In the genomic region with DNA sequence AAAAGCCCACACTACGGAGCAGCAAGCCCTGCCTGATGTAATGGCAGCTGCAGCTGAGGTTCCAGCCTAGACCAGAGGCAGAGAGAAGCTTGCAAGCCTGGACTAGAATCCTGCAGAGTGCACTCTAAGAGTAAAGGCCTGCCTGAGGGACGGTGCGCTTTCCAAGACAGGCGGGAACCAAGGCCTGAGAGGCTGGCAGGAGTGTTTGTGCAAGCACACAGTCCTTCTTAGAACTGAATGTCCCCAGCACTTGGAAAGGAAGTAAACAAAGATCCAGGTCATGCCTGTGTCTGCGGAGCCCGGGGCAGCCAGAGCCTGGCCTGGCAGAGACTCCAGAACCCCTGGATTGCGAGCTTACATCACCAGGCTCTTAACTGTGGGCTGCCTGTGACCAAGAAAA, we compare ENCODE assay signal across 7 mouse cellular contexts. TPM values are rescaled to one million over a fixed set of nuclear protein-coding genes. Genes with fewer than 3 reads are reported as not detected.
DNase-seq lines count a peak whose midpoint lies in the region; ATAC-seq and TF ChIP-seq lines count a peak whose summit lies in the region.

No protein-coding gene starts in this region.

- H3K9me3 ChIP-seq in intestine, embryonic 14.5 days (ENCODE audit: control insufficient read depth, low read length) = no peaks in the 10 kb centered on the region
- H3K9me3 ChIP-seq in midbrain, postnatal 0 days (ENCODE audit: low read length) = no peaks in the 10 kb centered on the region

- TF ChIP-seq CTCF in midbrain, postnatal 0 days (IDR thresholded peaks at IDR 0.05) = no peak

- H3K9ac ChIP-seq in intestine, embryonic 14.5 days (ENCODE audit: low read length) = no peak overlapping the region
- no peak overlapping the region for H3K9ac ChIP-seq in midbrain, postnatal 0 days (replicated peaks; ENCODE audit: low read length, poor library complexity, severe bottlenecking)

- H3K27ac ChIP-seq in intestine, embryonic 14.5 days (ENCODE audit: low read depth) = no peak overlapping the region; the same call in 1 of the 2 replicates
- H3K27ac ChIP-seq in midbrain, postnatal 0 days (ENCODE audit: low read depth, low read length) = peak overlapping the region; percentile 58; the same call in 1 of the 2 replicates

- no peak for ATAC-seq in intestine, embryonic 14.5 days (replicated peaks; ENCODE audit: low FRiP score, low TSS enrichment, low read depth)
- ATAC-seq in midbrain, postnatal 0 days (ENCODE audit: low FRiP score) = peak; percentile 66; the same call in 1 of the 2 replicates
- ATAC-seq in erythroblast, adult 5-6 weeks (replicated peaks; ENCODE audit: low FRiP score, poor library complexity, severe bottlenecking) = no peak

- no peak overlapping the region for H3K4me3 ChIP-seq in intestine, embryonic 14.5 days (ENCODE audit: low read depth, low read length)
- no peak overlapping the region for H3K4me3 ChIP-seq in midbrain, postnatal 0 days (ENCODE audit: low read depth, low read length)

- intact Hi-C loops in left cerebral cortex, postnatal 10 days (cut with DNase I) = no loop called here

- H3K36me3 ChIP-seq in intestine, embryonic 14.5 days (ENCODE audit: control insufficient read depth, insufficient read depth, low read length) = no peaks in the 10 kb centered on the region
- no peaks in the 10 kb centered on the region for H3K36me3 ChIP-seq in midbrain, postnatal 0 days (ENCODE audit: insufficient read depth, low read length)

- WGBS in intestine, embryonic 14.5 days = 28% methylated on average over 7 of the region's 7 CpGs
- 47% methylated on average over 7 of the region's 7 CpGs for WGBS in midbrain, postnatal 0 days

- no peak overlapping the region for H3K4me2 ChIP-seq in intestine, embryonic 14.5 days (ENCODE audit: low read length)
- no peak overlapping the region for H3K4me2 ChIP-seq in midbrain, postnatal 0 days (ENCODE audit: low read depth, low read length, poor library complexity, severe bottlenecking)

- no peaks in the 10 kb centered on the region for H3K27me3 ChIP-seq in intestine, embryonic 14.5 days (replicated peaks; ENCODE audit: control insufficient read depth, insufficient read depth, low read length)
- H3K27me3 ChIP-seq in midbrain, postnatal 0 days (ENCODE audit: insufficient read depth, low read length) = no peaks in the 10 kb centered on the region

- DNase-seq in adrenal gland, postnatal 10 days = peak; percentile 81
- DNase-seq in cerebellum, postnatal 25 days = peak; percentile 61 to 66
- DNase-seq in gastrocnemius, postnatal 25 days = peak; percentile 93
- peak; percentile 59 for DNase-seq in intestine, embryonic 14.5 days (ENCODE audit: low spot score)
- DNase-seq in left cerebral cortex, postnatal 10 days (ENCODE audit: extremely low spot score in 1 of 2, low spot score in 2 of 2) = peak; percentile 50 to 71
- peak; percentile 65 for DNase-seq in midbrain, postnatal 0 days (ENCODE audit: low spot score)

- H3K4me1 ChIP-seq in intestine, embryonic 14.5 days (replicated peaks; ENCODE audit: control insufficient read depth, insufficient read depth, low read length) = peaks cover 46% of the 10 kb centered on the region
- H3K4me1 ChIP-seq in midbrain, postnatal 0 days (ENCODE audit: insufficient read depth, low read length) = peaks cover 10% of the 10 kb centered on the region; the same call in 1 of the 2 replicates

RNA-seq across cellular contexts. Expression of a gene that starts 25.4 kb away (rescaled TPM):
- 10 to 100 TPM; 45.4 to 48.2 TPM for total RNA-seq in adrenal gland, postnatal 10 days (2021)
- 10 to 100 TPM; 21.6 to 22.6 TPM for total RNA-seq in gastrocnemius, postnatal 25 days (2021)
- polyA plus RNA-seq in intestine, embryonic 14.5 days (2014; fragmentation: Nextera tagmentation; extraction: Ambion mirVana) = 9.5 and 9.9 TPM in 2 replicates
- 10 to 100 TPM; 40.0 to 46.8 TPM for total RNA-seq in left cerebral cortex, postnatal 10 days (2021)
- total RNA-seq in midbrain, postnatal 0 days (2014; rRNA removed) = 37.7 and 42.9 TPM in 2 replicates
- 6.5 and 6.6 TPM in 2 replicates for polyA plus RNA-seq in midbrain, postnatal 0 days (2015; fragmentation: Nextera tagmentation; extraction: Ambion mirVana)
- 160 and 187 TPM in 2 replicates for total RNA-seq in erythroblast, adult 5-6 weeks (2015; ENCODE audit: low replicate concordance)
- total RNA-seq in erythroblast, adult 5-6 weeks (2017; ENCODE audit: low replicate concordance) = 378 and 459 TPM in 2 replicates
